Mouse (Mus musculus): ENCODE measurements at regions not wholly inside any gene's neighbourhood (a gene's known extent, or its start where the extent isn't known, plus 50 kb on each side); places are given as distances from the start of the nearest gene placed in this dataset.

- ATAC-seq (replicated peaks in 1 of 2; ENCODE audit: insufficient read depth in 1 of 2, low FRiP score in 2 of 2, low TSS enrichment in 1 of 2, low read depth in 1 of 2, poor library complexity in 2 of 2, severe bottlenecking in 2 of 2): no peak
Measured at GRCm38 (mm10) chr2:162769711-162770428, 108.9 kb upstream of the Ptprt start.

GRCm38 (mm10) chr2:162764059-162764458, 103.1 kb upstream of the Ptprt start:
- no peak for ATAC-seq (replicated peaks in 1 of 2; ENCODE audit: insufficient read depth in 1 of 2, low FRiP score in 2 of 2, low TSS enrichment in 1 of 2, low read depth in 1 of 2, poor library complexity in 2 of 2, severe bottlenecking in 2 of 2)

- ATAC-seq (replicated peaks in 1 of 2; ENCODE audit: insufficient read depth in 1 of 2, low FRiP score in 2 of 2, low TSS enrichment in 1 of 2, low read depth in 1 of 2, poor library complexity in 2 of 2, severe bottlenecking in 2 of 2): no peak
Measured at GRCm38 (mm10) chr2:162740523-162740922, 79.6 kb upstream of the Ptprt start.

GRCm38 (mm10) chr2:162735761-162736160, 74.8 kb upstream of the Ptprt start:
- ATAC-seq (replicated peaks in 1 of 2; ENCODE audit: insufficient read depth in 1 of 2, low FRiP score in 2 of 2, low TSS enrichment in 1 of 2, low read depth in 1 of 2, poor library complexity in 2 of 2, severe bottlenecking in 2 of 2): no peak

- ATAC-seq (replicated peaks in 1 of 2; ENCODE audit: insufficient read depth in 1 of 2, low FRiP score in 2 of 2, low TSS enrichment in 1 of 2, low read depth in 1 of 2, poor library complexity in 2 of 2, severe bottlenecking in 2 of 2): no peak
Measured at GRCm38 (mm10) chr2:162734286-162734685, 73.3 kb upstream of the Ptprt start.

- no peak for ATAC-seq (replicated peaks in 1 of 2; ENCODE audit: insufficient read depth in 1 of 2, low FRiP score in 2 of 2, low TSS enrichment in 1 of 2, low read depth in 1 of 2, poor library complexity in 2 of 2, severe bottlenecking in 2 of 2)
Measured at GRCm38 (mm10) chr2:162720016-162720415, 59.1 kb upstream of the Ptprt start.

- ATAC-seq (replicated peaks in 1 of 2; ENCODE audit: insufficient read depth in 1 of 2, low FRiP score in 2 of 2, low TSS enrichment in 1 of 2, low read depth in 1 of 2, poor library complexity in 2 of 2, severe bottlenecking in 2 of 2): no peak
Measured at GRCm38 (mm10) chr2:162718466-162718865, 57.5 kb upstream of the Ptprt start.

GRCm38 (mm10) chr2:162714976-162715375, 54.0 kb upstream of the Ptprt start:
- ATAC-seq (replicated peaks in 1 of 2; ENCODE audit: insufficient read depth in 1 of 2, low FRiP score in 2 of 2, low TSS enrichment in 1 of 2, low read depth in 1 of 2, poor library complexity in 2 of 2, severe bottlenecking in 2 of 2): no peak

GRCm38 (mm10) chr2:162712972-162713371, 52.0 kb upstream of the Ptprt start:
- ATAC-seq (replicated peaks in 1 of 2; ENCODE audit: insufficient read depth in 1 of 2, low FRiP score in 2 of 2, low TSS enrichment in 1 of 2, low read depth in 1 of 2, poor library complexity in 2 of 2, severe bottlenecking in 2 of 2): no peak

- no peak for ATAC-seq (replicated peaks in 1 of 2; ENCODE audit: insufficient read depth in 1 of 2, low FRiP score in 2 of 2, low TSS enrichment in 1 of 2, low read depth in 1 of 2, poor library complexity in 2 of 2, severe bottlenecking in 2 of 2)
Measured at GRCm38 (mm10) chr2:162712394-162712793, 51.4 kb upstream of the Ptprt start.

All from hematopoietic stem cell, adult 5-6 weeks (primary cell).